Mouse (Mus musculus) testis, adult 2 months (tissue): ENCODE measurements around the gene Cd200.

Source experiments
- CTCF ChIP-seq: fragments of 200-500 bp; IDR thresholded peaks from 2 replicates; pipeline ENCODE4 v1.5.1; 2012; ENCODE audit warnings: low read depth, mild to moderate bottlenecking, inconsistent platforms, low read length, moderate library complexity; ENCODE audit not compliant: control insufficient read depth, insufficient read depth, insufficient replicate concordance
- POLR2A ChIP-seq: fragments of 200-500 bp; IDR thresholded peaks from 2 replicates; pipeline ENCODE4 v1.6.1; 2012; ENCODE audit warnings: low read depth, mild to moderate bottlenecking, inconsistent platforms, low read length, moderate library complexity; ENCODE audit not compliant: control insufficient read depth

DNA sequence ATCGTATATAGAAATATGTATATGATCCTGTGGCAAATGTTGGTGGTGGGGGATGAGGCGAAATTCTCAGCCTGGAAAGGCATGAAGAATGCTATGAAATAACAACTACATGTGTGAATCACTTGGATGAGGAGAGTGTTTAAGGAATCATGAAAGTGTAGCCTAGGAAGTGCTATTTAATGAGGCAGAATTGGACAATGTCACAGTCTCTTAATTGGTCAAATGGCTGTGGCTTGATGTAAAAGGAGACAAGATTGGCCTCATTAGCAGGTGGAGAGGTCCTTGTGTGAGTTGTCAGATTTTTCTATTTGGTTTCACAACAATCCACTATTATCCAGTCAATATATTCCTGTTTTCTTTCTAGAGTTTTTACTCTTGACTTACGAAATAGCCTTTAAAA, 17.2 kb downstream of the Cd200 start:
- TF ChIP-seq CTCF (no peak), POLR2A (no peak)
